Mouse (Mus musculus) v-Abl transformed pro-B cells (cell line): Measurements from ENCODE around the gene Mga.

ENCODE experiments used
- in situ Hi-C, 2 experiments: fragments of 400-800 bp; cut with MboI; formaldehyde crosslinking; loops; one replicate each; pipeline ENCODE4 v1.15.1; 2025; ENCODE audit not compliant: unreplicated experiment in 2 of 2

Mga gene

DNA sequence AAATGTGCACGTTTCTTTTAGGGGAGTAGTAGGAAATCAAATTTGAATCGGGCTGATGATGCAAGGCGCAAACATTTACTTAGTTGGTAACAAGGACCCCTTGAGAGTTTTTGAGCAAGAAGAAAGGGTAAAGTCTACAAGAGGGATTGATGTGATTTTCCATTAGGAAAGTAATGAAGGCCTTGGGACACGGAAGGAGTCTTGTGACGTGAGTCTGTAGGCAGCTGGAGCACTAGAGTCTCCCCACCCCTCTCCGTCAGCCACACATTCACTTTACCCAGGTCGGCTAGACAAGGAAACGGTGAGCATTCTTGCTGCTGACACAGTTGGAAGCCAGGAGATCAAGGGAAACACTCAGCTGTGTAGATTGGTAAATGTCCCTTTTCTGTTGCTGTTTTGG, 88.8 kb downstream of the Mga start:
- in situ Hi-C loops = loop anchor here in 1 of 2 experiments (10.0 kb wide), 1 partner anchor 299 kb away; the partner anchor contains the start of gene Pla2g4d

- in situ Hi-C loops = loop anchor here in 1 of 2 experiments (10.0 kb wide), 1 partner anchor 298 kb away; the partner anchor contains the start of gene Pla2g4d
Measured at GRCm38 (mm10) chr2:119986369-119986768, 89.3 kb downstream of the Mga start.

DNA sequence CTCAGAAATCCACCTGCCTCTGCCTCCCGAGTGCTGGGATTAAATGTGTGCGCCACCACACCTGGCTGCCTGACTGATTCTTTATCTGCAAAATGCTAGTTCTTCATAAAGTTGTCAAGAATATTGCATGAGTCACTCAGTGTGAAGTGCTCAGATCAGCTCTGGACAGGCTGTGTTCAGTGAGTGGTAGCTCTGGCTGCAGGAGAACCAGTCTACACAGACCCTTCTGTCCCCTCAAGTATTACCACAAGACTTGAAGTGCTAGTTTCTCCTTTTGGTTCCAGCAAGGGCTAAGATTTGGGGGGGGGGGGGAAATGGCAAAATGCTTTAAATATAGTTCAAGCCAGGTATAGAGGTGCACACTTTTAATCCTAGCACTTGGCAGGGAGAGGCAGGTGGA, 90.4 kb downstream of the Mga start:
- in situ Hi-C loops = loop anchor here in 1 of 2 experiments (10.0 kb wide), 1 partner anchor 297 kb away; the partner anchor contains the start of gene Pla2g4d

DNA sequence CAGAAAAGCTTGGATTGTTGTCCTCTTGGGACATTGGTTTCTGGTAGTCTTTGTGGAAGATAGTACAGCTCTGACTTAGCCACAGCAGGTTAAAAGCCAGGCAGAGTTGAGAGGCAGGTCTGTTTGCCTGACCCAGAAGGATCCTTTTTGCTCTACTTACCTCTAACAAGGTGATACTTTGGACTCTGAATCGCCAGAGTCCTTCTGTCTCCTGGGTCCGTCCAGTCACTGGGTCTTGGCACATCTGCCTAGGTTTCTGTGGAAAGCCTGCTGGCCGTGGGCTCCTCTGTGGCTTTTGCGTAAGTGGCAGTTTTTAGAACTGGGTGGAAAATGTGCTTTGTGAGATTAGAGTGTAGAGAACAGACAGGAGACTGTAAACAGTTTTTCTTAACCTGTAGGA, 91.9 kb downstream of the Mga start:
- in situ Hi-C loops = loop anchor here in 1 of 2 experiments (10.0 kb wide), 1 partner anchor 296 kb away; the partner anchor contains the start of gene Pla2g4d

DNA sequence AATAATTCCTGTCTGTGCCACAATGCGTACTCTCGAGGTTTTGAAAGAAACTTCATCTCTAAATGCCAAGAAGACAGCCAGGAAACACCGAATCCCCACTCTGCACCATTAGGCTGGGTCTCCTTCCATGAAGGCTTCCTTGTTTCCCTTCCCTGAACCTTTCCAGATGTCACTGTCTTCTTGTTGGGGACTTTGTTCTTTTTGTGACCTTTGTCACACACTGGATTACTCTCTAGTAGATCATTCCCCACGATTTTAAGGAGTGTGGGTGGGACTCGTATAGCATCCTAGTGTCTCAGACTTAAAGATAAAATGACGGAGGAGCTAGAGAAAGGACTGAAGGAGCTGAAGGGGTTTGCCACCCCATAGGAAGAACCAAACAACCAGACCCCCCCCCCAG, 93.9 kb downstream of the Mga start:
- in situ Hi-C loops = no loop called here

DNA sequence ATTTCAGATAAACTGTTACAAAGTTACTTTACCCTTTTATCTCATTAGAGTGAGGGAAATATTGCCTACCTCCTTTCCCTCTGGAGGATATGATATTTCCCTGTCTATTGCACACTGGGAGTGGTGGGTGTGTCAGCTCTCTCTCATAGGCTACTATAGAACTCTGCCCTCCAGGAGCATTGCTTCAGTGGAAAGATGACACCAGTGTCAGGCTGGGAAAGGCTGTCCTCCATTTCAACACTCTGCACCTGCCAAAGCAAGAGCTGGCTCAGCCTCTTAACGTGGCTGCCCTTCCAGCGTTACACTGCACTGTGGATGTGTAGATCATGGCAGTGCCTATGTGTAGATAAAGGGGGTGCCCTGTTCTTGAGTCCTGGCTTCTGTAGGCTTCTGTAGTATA, 95.3 kb downstream of the Mga start:
- in situ Hi-C loops = no loop called here

GRCm38 (mm10) chr2:119993515-119993914, 96.5 kb downstream of the Mga start:
- in situ Hi-C loops = no loop called here

DNA sequence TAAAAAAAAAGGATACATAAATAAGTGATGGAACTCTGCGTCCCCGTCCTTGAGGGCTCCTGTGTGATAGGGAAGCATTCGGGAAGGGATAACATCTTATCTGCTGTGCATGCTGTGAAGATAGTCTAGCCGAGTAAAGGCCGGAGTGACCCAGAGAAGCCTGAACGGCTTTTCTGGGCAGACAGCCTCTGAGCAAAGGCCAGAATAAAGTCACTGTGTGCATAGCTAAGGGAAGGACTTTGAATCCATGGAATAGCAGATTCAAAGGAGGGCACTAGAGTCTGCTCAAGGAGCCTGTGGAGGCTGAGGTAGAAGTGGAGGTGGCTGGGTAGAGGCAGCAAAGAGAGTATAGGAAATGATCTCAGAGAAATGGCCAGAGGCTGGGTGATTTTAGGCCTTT, 97.8 kb downstream of the Mga start:
- in situ Hi-C loops = no loop called here

- in situ Hi-C loops = no loop called here
Measured at GRCm38 (mm10) chr2:119995391-119996281, 98.6 kb downstream of the Mga start.

DNA sequence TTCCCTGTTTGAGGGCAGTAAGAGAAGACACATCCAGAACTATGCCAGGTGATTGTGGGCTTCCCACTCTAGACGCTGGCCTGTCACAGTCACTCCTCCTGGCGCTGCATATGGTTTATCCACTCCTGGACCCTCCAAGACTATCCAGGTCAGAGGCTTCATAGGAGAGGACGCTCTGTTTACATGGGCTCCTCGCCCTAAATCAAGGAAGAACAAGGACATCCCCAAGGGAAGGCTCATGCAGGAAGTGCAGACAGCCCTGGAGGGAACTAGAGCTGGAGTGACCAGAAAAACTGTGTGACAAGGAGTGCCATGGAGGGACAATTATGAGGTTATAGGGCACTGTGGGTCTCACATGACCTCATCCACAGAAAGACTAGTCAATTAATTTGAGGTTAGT, 100.3 kb downstream of the Mga start:
- in situ Hi-C loops = no loop called here

DNA sequence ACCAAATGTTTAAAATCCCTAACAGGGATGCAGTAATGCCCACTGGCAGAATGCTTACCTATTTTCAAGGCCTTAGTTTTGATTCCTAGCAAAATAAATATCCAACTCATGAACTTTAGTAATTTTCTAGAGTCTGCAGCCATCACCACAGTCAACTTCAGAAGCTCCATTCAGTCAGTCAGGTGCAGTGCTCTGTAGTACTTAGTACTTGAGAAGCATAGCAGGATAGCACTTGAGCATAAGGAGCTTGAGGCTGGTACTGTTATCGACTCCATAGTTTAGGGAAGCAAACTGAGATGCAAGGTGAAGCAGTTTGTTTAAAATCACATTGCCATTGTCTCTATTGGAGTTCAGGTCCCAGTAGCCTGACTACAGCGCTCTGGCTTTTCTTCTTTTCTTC, 102.7 kb downstream of the Mga start:
- in situ Hi-C loops = loop anchor here in 1 of 2 experiments (25.0 kb wide), 1 partner anchor 462 kb away; the partner anchor contains the start of genes Chp1 and Exd1

GRCm38 (mm10) chr2:120000882-120001584, 104.0 kb downstream of the Mga start:
- in situ Hi-C loops = loop anchor here in 1 of 2 experiments (25.0 kb wide), 1 partner anchor 464 kb away; the partner anchor contains the start of genes Chp1 and Exd1

GRCm38 (mm10) chr2:120001956-120002355, 104.9 kb downstream of the Mga start:
- in situ Hi-C loops = loop anchor here in 1 of 2 experiments (25.0 kb wide), 1 partner anchor 465 kb away; the partner anchor contains the start of genes Chp1 and Exd1

DNA sequence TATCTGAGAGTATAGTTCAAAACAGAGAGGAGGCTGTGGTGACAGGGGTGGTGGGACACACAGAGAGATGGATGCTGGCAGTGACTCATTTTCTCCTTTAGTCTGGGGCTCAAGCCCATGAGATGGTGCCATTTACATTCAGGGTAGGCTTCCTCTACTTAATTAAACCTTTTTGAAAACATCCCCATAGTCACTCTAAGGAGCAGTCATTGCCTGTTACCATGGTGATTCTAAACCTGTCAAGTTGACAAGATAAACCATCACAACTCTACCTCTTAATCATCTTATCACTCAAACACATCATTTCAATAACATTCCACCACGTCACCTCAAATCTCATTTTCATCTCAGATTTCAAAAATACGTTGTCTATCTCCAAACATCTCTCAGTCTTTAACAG, 106.9 kb downstream of the Mga start:
- in situ Hi-C loops = loop anchor here in 1 of 2 experiments (25.0 kb wide), 1 partner anchor 467 kb away; the partner anchor contains the start of genes Chp1 and Exd1

- in situ Hi-C loops = loop anchor here in 1 of 2 experiments (5.0 to 25.0 kb wide), 2 partner anchors 314 to 469 kb away; partner anchors contain the start of genes Chp1 and Exd1
Measured at GRCm38 (mm10) chr2:120006696-120007095, 109.7 kb downstream of the Mga start.

- in situ Hi-C loops = loop anchor here in 1 of 2 experiments (5.0 to 25.0 kb wide), 2 partner anchors 315 to 470 kb away; partner anchors contain the start of genes Chp1 and Exd1
Measured at GRCm38 (mm10) chr2:120007680-120008210, 110.7 kb downstream of the Mga start.

DNA sequence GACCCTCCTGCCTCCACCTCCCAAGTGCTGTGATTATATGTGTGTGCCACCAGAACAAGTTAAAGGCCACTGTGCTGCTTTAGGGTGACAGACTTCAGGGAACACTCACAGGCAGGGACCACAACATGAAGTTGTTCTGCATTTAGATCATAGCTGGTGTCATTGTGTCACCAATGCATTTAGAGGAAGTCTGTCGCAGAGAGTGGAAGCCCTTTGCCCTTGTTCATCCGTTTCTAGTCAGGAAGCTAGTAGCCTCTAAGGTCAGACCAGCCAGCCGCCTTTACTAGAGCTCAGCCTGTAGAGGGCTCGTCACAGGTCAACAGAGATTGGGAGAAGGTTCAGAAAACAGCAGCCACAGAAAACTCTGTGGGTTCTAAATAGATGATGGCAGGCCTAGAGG, 111.6 kb downstream of the Mga start:
- in situ Hi-C loops = loop anchor here in 1 of 2 experiments (5.0 to 25.0 kb wide), 2 partner anchors 316 to 471 kb away; partner anchors contain the start of genes Chp1 and Exd1

- in situ Hi-C loops = loop anchor here (5.0 to 25.0 kb wide), 3 partner anchors 39 to 474 kb away; partner anchors contain the start of genes Chp1 (in 1 of the 2), Exd1 (in 1 of the 2), Mapkbp1 (in 1 of the 2) and Tyro3 (in 1 of the 2)
Measured at GRCm38 (mm10) chr2:120011462-120012200, 114.6 kb downstream of the Mga start.

GRCm38 (mm10) chr2:120012924-120013323, 115.9 kb downstream of the Mga start:
- in situ Hi-C loops = loop anchor here (5.0 to 25.0 kb wide), 3 partner anchors 41 to 476 kb away; partner anchors contain the start of genes Chp1 (in 1 of the 2), Exd1 (in 1 of the 2), Mapkbp1 (in 1 of the 2) and Tyro3 (in 1 of the 2)
